Mouse (Mus musculus) midbrain, embryonic 15.5 days (tissue): Measurements from ENCODE around the gene Rapgef6. TPM values are rescaled to one million over a fixed set of nuclear protein-coding genes. Genes with fewer than 3 reads are reported as not detected.

Source experiments
- ATAC-seq: fragments of 200-750 bp; cut with Nextera tagmentation; replicated peaks from 2 replicates; pipeline ENCODE4 v1.8.0; 2017; ENCODE audit warnings: moderate TSS enrichment
- H3K27ac ChIP-seq: fragments of 300-500 bp; sonication (generic); 2 replicates; pipeline ENCODE4 v1.5.1; 2015; ENCODE audit warnings: mild to moderate bottlenecking, inconsistent platforms
- H3K27me3 ChIP-seq: fragments of 300-500 bp; sonication (generic); replicated peaks from 2 replicates; pipeline ENCODE4 v1.6.1; 2015; ENCODE audit warnings: inconsistent platforms
- H3K36me3 ChIP-seq: fragments of 300-500 bp; sonication (generic); replicated peaks from 2 replicates; pipeline ENCODE4 v1.6.1; 2015; ENCODE audit warnings: inconsistent platforms
- H3K4me1 ChIP-seq: fragments of 300-500 bp; sonication (generic); 2 replicates; pipeline ENCODE4 v1.6.1; 2015; ENCODE audit warnings: inconsistent platforms
- H3K4me2 ChIP-seq: fragments of 300-500 bp; sonication (generic); 2 replicates; pipeline ENCODE4 v1.6.1; 2015; ENCODE audit warnings: inconsistent platforms, mild to moderate bottlenecking, moderate library complexity
- H3K4me3 ChIP-seq: fragments of 300-500 bp; sonication (generic); 2 replicates; pipeline ENCODE4 v1.5.1; 2015; ENCODE audit warnings: mild to moderate bottlenecking, inconsistent platforms
- H3K9ac ChIP-seq: fragments of 300-500 bp; sonication (generic); 2 replicates; pipeline ENCODE4 v1.6.1; 2015; ENCODE audit warnings: mild to moderate bottlenecking, inconsistent platforms
- H3K9me3 ChIP-seq: fragments of 300-500 bp; sonication (generic); 2 replicates; pipeline ENCODE4 v1.6.1; 2016; ENCODE audit warnings: inconsistent platforms
- WGBS: fragments of 180-500 bp; shearing (Covaris S2); methylation state at CpG from one replicate; pipeline ENCODE4 v1.1.7; 2015; ENCODE audit warnings: mixed read lengths; 5-methylcytosine and 5-hydroxymethylcytosine counted together
- polyA plus RNA-seq: library from polyadenylated mRNA; unstranded; fragments of >200 nt; fragmentation: Nextera tagmentation; extraction: Ambion mirVana; gene quantifications from 2 replicates; pipeline ENCODE4 v1.2.1, GENCODE M21; 2015

The Rapgef6 gene
- polyA plus RNA-seq, 1 experiment from 2014 or later = 42.7 TPM

DNA sequence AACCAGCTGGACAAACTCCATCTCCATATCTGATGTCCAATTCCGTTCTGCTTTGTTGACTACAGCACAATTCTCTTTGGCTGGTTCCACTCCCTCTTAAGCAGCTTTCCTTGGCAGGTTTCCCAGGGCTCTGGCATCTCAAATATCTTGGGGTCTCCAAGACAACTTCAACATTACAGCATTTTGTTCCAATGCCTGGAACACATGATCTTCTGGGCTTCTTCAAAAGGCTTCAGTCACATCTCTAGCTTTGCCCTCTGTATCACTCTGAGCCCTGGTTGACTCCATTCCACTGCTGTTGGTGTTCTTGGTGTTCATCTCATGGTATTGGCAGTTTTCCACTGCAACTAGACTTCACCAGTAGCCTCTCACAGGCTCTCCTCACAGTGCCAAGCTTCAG lies 7.7 kb downstream of the Rapgef6 start:
- H3K4me2 ChIP-seq = no peak overlapping the region
- no peak for ATAC-seq
- no peak overlapping the region for H3K27ac ChIP-seq
- no peaks in the 10 kb centered on the region for H3K27me3 ChIP-seq
- H3K9me3 ChIP-seq = no peaks in the 10 kb centered on the region
- H3K36me3 ChIP-seq = no peaks in the 10 kb centered on the region
- no peaks in the 10 kb centered on the region for H3K4me1 ChIP-seq
- no peak overlapping the region for H3K4me3 ChIP-seq
- 66% methylated on average over 1 of the region's 1 CpGs for WGBS
- no peak overlapping the region for H3K9ac ChIP-seq

DNA sequence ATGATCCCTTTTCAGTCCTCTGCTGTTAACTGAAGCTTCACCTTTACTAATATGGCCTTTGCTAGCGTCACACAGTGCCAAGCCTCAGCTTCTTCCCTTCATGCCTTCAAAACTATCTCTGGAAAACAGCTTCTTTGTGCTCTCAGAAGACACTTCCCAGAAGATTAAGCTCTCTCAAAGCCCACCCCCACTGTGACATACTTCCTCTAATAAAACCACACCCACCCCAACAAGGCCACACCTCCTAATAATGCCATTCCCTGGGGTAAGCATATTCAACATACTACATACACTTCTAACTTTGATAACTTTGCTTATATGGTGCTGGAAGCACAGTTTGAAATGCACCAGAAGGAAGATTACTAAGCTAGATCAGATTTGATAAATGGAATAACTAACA lies 8.3 kb downstream of the Rapgef6 start:
- no peaks in the 10 kb centered on the region for H3K36me3 ChIP-seq
- H3K9ac ChIP-seq = no peak overlapping the region
- ATAC-seq = no peak
- H3K27me3 ChIP-seq = no peaks in the 10 kb centered on the region
- H3K27ac ChIP-seq = no peak overlapping the region
- H3K4me3 ChIP-seq = no peak overlapping the region
- H3K4me1 ChIP-seq = no peaks in the 10 kb centered on the region
- WGBS = 97% methylated on average over 1 of the region's 1 CpGs
- H3K4me2 ChIP-seq = no peak overlapping the region
- H3K9me3 ChIP-seq = no peaks in the 10 kb centered on the region

DNA sequence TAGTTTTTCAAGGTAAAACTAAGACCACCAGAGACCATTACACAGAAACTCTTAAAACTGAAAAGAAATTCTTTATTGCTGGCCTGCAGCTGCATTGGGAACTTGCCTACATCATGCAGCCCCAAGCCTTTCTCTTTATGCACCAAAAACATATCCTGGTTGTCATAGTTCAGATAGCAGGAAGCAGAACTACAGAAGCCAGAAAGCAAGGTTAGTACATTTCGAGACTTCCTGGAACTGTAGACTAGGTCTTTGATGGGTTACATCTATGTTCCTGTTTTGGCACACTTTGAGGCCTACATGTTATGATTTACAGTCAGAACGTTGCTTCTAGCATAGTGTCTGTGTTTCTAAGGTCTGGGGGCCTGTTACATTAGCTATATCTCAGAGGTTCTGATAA lies 11.2 kb downstream of the Rapgef6 start:
- no peak overlapping the region for H3K4me2 ChIP-seq
- H3K4me1 ChIP-seq = no peaks in the 10 kb centered on the region
- no peaks in the 10 kb centered on the region for H3K9me3 ChIP-seq
- H3K9ac ChIP-seq = no peak overlapping the region
- no peak overlapping the region for H3K4me3 ChIP-seq
- H3K27ac ChIP-seq = no peak overlapping the region
- no peaks in the 10 kb centered on the region for H3K36me3 ChIP-seq
- no peak for ATAC-seq
- 89% methylated on average over 2 of the region's 2 CpGs for WGBS
- no peaks in the 10 kb centered on the region for H3K27me3 ChIP-seq

DNA sequence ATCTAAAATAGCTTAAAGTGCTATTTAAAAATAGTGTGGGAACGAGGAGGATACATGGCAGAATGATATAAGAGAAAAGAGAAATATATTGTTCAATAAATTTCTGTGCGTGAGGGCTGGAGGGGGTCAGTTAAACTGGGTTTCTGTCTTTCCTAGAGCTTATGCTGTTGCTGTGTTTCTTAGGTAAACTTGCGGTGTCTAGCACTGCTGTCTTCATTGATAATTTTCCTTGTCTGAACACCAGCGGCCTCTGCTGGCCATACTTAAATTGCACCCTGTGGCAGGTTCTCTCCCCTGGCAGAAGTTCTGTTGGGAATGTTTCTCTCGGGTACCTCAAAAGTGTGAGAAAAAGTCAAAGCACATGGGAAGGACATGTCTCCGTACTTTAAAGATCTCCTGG lies 12.2 kb downstream of the Rapgef6 start:
- Histone ChIP-seq H3K4me2 (no peak overlapping the region), H3K27me3 (no peaks in the 10 kb centered on the region), H3K36me3 (no peaks in the 10 kb centered on the region), H3K9ac (no peak overlapping the region), H3K27ac (no peak overlapping the region), H3K9me3 (no peaks in the 10 kb centered on the region), H3K4me3 (no peak overlapping the region), H3K4me1 (no peaks in the 10 kb centered on the region)
- ATAC-seq = no peak
- WGBS = 54% methylated on average over 6 of the region's 6 CpGs

DNA sequence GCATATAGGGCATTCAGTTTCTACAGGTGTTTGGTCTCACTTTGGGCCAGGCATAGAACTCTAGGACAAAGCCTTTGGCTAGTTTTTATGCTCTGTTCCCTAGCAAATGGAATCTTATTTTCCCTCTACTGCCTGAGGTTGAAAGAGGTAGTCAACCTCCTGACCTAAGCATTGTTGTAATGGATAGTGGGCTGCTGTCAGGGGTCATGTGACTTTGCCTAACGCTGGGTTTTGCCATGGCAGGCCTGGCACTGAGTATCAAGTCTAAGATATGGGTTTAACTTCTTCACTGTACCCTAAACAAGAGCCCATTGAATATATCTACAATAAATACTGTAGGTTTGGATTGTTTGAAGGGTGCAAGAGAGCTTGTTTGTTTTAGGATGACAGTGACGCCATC lies 16.4 kb downstream of the Rapgef6 start:
- 69% methylated on average over 2 of the region's 2 CpGs for WGBS
- no peak overlapping the region for H3K4me3 ChIP-seq
- no peak overlapping the region for H3K9ac ChIP-seq
- no peak overlapping the region for H3K4me2 ChIP-seq
- H3K27ac ChIP-seq = no peak overlapping the region
- H3K27me3 ChIP-seq = no peaks in the 10 kb centered on the region
- no peaks in the 10 kb centered on the region for H3K9me3 ChIP-seq
- ATAC-seq = no peak
- H3K4me1 ChIP-seq = no peaks in the 10 kb centered on the region
- no peaks in the 10 kb centered on the region for H3K36me3 ChIP-seq

DNA sequence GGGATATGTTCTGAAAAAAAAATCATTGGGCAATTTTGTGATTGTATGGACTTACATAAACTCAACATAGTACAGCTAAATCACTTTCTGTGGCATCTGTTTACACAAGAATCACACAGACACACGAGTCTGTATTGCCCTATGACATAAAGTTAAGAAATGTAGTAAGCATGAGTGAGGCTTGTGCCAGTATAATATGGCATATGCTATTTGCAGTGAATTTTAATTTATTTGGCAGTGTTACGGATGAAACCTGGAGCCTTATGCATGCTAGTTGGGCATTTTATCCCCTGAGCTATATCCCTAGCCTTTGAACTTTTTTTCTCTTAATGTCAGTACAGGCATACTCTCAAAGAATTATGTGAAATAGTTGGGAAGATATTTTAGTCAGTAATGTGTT lies 16.8 kb downstream of the Rapgef6 start:
- Histone ChIP-seq H3K36me3 (no peaks in the 10 kb centered on the region), H3K4me3 (no peak overlapping the region), H3K27me3 (no peaks in the 10 kb centered on the region), H3K4me2 (no peak overlapping the region), H3K9ac (no peak overlapping the region), H3K27ac (no peak overlapping the region), H3K9me3 (no peaks in the 10 kb centered on the region), H3K4me1 (no peaks in the 10 kb centered on the region)
- WGBS = 77% methylated on average over 2 of the region's 2 CpGs
- ATAC-seq = no peak

DNA sequence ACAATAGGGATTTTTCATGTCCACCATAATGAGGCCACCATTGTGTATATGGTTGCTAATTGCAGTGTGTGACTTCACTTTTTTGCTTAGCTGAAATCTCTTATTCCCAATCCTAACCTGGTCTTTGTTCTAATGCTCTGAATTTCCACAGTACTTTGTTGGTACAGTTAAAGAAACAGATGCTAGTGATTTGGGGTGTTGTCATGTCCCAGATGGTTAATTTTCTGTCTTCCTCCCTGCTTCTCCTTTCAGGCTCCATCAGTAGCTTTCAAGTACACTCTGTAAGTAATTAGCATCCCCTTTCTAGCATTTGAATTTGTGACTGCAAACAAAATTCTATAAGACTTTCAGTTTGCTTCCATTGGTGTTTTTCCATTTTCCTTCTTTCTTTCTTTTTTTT lies 17.7 kb downstream of the Rapgef6 start:
- Histone ChIP-seq H3K27ac (no peak overlapping the region), H3K36me3 (no peaks in the 10 kb centered on the region), H3K4me3 (no peak overlapping the region), H3K4me2 (no peak overlapping the region), H3K27me3 (no peaks in the 10 kb centered on the region), H3K4me1 (no peaks in the 10 kb centered on the region), H3K9me3 (no peaks in the 10 kb centered on the region), H3K9ac (no peak overlapping the region)
- ATAC-seq = no peak

DNA sequence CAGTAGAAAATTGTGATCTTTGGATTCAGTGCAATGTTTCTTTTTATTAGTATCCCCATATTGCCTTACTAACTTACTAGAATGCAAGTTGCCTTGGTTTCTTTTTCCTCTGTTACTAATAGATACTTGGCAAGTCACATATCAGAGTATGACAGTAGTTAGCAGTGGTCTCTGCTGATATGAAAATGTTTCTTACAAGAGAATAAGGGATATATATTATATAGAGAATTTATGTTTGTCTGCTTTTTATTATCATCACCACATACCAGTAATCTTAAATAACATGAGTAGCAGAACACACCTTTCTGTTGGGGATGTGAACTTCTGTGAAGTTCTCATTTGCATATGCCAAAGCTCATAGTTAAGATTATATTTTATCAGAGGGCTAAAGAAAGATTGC lies 19.8 kb downstream of the Rapgef6 start:
- H3K9me3 ChIP-seq = no peaks in the 10 kb centered on the region
- H3K4me3 ChIP-seq = no peak overlapping the region
- H3K4me1 ChIP-seq = no peaks in the 10 kb centered on the region
- no peak overlapping the region for H3K4me2 ChIP-seq
- ATAC-seq = no peak
- no peak overlapping the region for H3K9ac ChIP-seq
- H3K27ac ChIP-seq = no peak overlapping the region
- no peaks in the 10 kb centered on the region for H3K27me3 ChIP-seq
- no peaks in the 10 kb centered on the region for H3K36me3 ChIP-seq

DNA sequence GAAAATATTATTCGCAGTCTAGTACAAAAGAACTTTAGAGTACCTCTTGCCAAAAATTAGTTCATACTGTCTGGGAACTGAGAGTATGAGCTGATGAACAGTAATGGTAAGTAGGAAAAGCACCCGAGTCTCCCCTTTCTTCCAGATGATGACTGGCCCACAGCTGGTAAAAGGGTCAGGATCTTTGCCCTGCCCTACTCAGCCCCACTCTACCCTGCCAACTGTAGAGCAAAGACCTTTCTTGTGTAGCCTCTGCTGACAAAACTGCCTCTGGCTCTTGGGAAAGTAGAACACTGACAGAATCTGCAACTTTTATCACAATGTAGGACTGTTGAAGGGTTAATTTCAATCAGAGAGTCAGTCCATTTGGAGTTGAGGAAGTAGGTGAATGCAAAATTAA lies 32.3 kb downstream of the Rapgef6 start:
- Histone ChIP-seq H3K36me3 (no peaks in the 10 kb centered on the region), H3K9me3 (no peaks in the 10 kb centered on the region), H3K27me3 (no peaks in the 10 kb centered on the region), H3K27ac (no peak overlapping the region), H3K9ac (no peak overlapping the region), H3K4me1 (no peaks in the 10 kb centered on the region), H3K4me3 (no peak overlapping the region), H3K4me2 (no peak overlapping the region)
- no peak for ATAC-seq
- 94% methylated on average over 2 of the region's 2 CpGs for WGBS

DNA sequence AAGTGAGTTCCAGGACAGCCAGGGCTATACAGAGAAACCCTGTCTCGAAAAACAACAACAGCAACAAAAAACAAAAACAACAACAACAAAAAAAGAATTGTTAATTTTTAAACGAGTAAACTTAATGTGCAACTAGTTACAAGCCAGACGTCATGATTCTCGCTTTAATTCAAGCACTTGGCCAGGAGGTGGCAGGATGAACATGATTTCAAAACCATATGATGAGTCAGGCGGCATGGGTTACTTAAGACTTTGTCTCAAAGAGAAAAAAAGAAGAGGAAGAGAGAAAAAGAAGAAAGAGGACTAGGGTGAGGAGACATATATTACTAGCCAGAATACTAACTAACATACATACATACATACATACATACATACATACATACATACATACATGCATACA lies 40.1 kb downstream of the Rapgef6 start:
- H3K27ac ChIP-seq = no peak overlapping the region
- no peak overlapping the region for H3K4me2 ChIP-seq
- 87% methylated on average over 5 of the region's 5 CpGs for WGBS
- no peak overlapping the region for H3K4me3 ChIP-seq
- H3K4me1 ChIP-seq = no peaks in the 10 kb centered on the region
- H3K27me3 ChIP-seq = no peaks in the 10 kb centered on the region
- H3K9ac ChIP-seq = no peak overlapping the region
- H3K36me3 ChIP-seq = no peaks in the 10 kb centered on the region
- no peaks in the 10 kb centered on the region for H3K9me3 ChIP-seq
- ATAC-seq = no peak

DNA sequence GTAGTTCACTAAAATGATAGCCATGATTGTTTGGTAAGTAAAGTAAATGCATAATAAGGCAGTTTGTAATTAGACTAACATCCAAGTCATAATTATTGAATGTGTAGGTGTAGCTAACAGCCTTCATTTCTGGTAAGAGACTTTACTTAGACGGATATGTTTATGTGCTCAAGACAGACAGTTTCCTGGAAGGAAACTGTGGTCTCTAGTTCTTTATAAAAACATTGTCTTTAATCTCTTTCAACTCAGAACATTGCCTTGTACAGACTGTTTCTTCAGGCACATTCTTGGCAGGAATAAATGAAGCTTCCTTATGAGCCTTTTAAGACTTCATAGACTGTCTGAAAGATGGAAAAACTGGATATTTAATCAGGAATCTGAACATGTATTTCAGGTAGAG lies 45.3 kb downstream of the Rapgef6 start:
- Histone ChIP-seq H3K36me3 (no peaks in the 10 kb centered on the region), H3K4me3 (no peak overlapping the region), H3K27ac (no peak overlapping the region), H3K27me3 (no peaks in the 10 kb centered on the region), H3K9ac (no peak overlapping the region), H3K9me3 (no peaks in the 10 kb centered on the region), H3K4me1 (no peaks in the 10 kb centered on the region), H3K4me2 (no peak overlapping the region)
- ATAC-seq = no peak
- 76% methylated on average over 1 of the region's 1 CpGs for WGBS

DNA sequence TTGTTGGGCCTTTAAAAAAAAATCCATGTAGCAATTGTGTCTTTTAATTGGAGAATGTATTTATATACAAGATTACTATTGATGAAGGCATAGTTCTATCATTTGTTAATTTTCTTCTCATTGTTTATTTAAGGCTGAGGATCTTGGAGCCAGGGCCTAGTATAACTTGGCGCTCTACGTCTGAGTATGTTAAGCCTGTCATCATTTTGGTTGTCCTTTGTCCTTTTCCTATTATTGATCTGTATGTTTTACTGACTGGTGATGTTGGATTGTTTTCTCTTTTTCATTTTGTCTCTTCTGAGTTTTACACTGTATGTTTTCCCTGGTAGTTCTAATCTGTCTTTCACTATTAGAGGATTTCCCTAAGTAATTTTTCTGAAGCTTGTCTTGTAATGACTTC lies 52.1 kb downstream of the Rapgef6 start:
- no peaks in the 10 kb centered on the region for H3K4me1 ChIP-seq
- H3K36me3 ChIP-seq = no peaks in the 10 kb centered on the region
- ATAC-seq = no peak
- 91% methylated on average over 2 of the region's 2 CpGs for WGBS
- no peak overlapping the region for H3K9ac ChIP-seq
- H3K4me2 ChIP-seq = no peak overlapping the region
- H3K9me3 ChIP-seq = no peaks in the 10 kb centered on the region
- no peak overlapping the region for H3K27ac ChIP-seq
- H3K27me3 ChIP-seq = no peaks in the 10 kb centered on the region
- H3K4me3 ChIP-seq = no peak overlapping the region

DNA sequence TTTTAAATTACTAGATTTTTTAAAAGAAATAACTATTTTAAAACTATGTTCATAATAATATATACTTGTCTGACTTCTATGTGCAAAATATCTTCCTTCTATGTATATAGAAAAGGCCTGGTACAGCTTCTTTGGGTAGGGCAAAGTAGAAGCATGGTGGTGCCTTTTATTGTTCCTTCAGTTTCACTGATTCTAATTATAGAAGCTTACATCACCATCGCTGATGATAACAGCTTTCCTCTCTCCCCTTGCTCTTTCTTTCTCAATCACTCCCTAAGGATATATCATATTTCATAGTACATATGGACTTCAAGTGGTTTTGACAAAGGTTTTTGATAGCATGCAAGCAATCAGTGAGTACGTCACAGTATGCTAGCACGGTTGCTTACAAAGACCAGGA lies 69.9 kb downstream of the Rapgef6 start:
- no peak overlapping the region for H3K9ac ChIP-seq
- H3K4me1 ChIP-seq = peaks cover 5% of the 10 kb centered on the region
- no peaks in the 10 kb centered on the region for H3K27me3 ChIP-seq
- H3K36me3 ChIP-seq = no peaks in the 10 kb centered on the region
- 54% methylated on average over 3 of the region's 3 CpGs for WGBS
- no peak overlapping the region for H3K27ac ChIP-seq
- no peak overlapping the region for H3K4me2 ChIP-seq
- H3K4me3 ChIP-seq = no peak overlapping the region
- H3K9me3 ChIP-seq = no peaks in the 10 kb centered on the region
- no peak for ATAC-seq

DNA sequence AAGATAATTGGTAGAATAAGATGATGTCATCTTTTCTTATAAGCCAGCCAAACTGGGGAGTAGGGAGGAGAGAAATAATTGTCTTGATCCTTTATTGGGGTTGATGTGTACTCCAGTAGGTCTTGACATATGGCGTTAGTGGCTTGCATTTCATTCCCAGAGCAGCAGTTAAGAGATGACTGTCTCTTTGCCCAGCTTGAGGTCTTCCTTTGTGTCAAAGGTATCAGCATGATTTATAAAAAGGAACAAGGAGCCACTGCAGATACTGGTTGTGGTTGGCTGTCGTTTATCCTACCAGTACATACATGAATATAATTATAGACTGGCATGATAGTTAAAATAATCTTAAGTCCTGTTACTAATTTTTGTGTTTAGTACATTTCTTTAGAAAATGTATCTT lies 71.4 kb downstream of the Rapgef6 start:
- H3K27me3 ChIP-seq = no peaks in the 10 kb centered on the region
- no peaks in the 10 kb centered on the region for H3K36me3 ChIP-seq
- no peak overlapping the region for H3K4me2 ChIP-seq
- H3K27ac ChIP-seq = no peak overlapping the region
- no peak for ATAC-seq
- H3K9me3 ChIP-seq = no peaks in the 10 kb centered on the region
- H3K4me1 ChIP-seq = peaks cover 5% of the 10 kb centered on the region
- 46% methylated on average over 2 of the region's 2 CpGs for WGBS
- H3K9ac ChIP-seq = no peak overlapping the region
- H3K4me3 ChIP-seq = no peak overlapping the region
